Mouse (Mus musculus) activated CD4-positive, CD25-positive, alpha-beta regulatory T cell, adult 4 months (primary cell): Measurements from ENCODE around the gene Snapc1. TPM values are rescaled to one million over a fixed set of nuclear protein-coding genes. Genes with fewer than 3 reads are reported as not detected.

Experiments
- ATAC-seq: one replicate; pipeline ENCODE4 v1.8.0; 2017
- polyA plus RNA-seq, 2 experiments: library from polyadenylated mRNA; unstranded; fragments of 100-300 nt; shearing (Covaris generic); gene quantifications; one replicate each; pipeline ENCODE4 v1.2.1; 2017

Gene Snapc1
- polyA plus RNA-seq, 2 experiments from 2014 or later = 13.3 to 21.9 TPM

- no peak for ATAC-seq
Measured at GRCm38 (mm10) chr12:73996906-73997296, 32.6 kb downstream of the Snapc1 start.

GRCm38 (mm10) chr12:73997297-73998127, 33.2 kb downstream of the Snapc1 start, which contains the start of gene Syt16:
Gene Syt16, plus strand, starts transcription at chr12:73997661.
- ATAC-seq = no peak

GRCm38 (mm10) chr12:73998128-73998456, 33.8 kb downstream of the Snapc1 start:
- ATAC-seq = no peak

GRCm38 (mm10) chr12:74002449-74002848, 38.2 kb downstream of the Snapc1 start:
- no peak for ATAC-seq

GRCm38 (mm10) chr12:74009448-74009911, 45.2 kb downstream of the Snapc1 start:
- ATAC-seq = peak; percentile 57

- no peak for ATAC-seq
Measured at GRCm38 (mm10) chr12:74013739-74014138, 49.5 kb downstream of the Snapc1 start.

GRCm38 (mm10) chr12:74014739-74015270, 50.5 kb downstream of the Snapc1 start:
- no peak for ATAC-seq

GRCm38 (mm10) chr12:74015491-74015890, 51.2 kb downstream of the Snapc1 start:
- ATAC-seq = no peak

- no peak for ATAC-seq
Measured at GRCm38 (mm10) chr12:74023260-74023659, 59.0 kb downstream of the Snapc1 start.

- ATAC-seq = no peak
Measured at GRCm38 (mm10) chr12:74024912-74025311, 60.6 kb downstream of the Snapc1 start.

Other genes with a start within 250 kb of the Snapc1 start
- 10 to 100 TPM; 65.7 to 77.4 TPM for gene Hif1a, start 63.1 kb upstream of the Snapc1 start, polyA plus RNA-seq
- 10 to 100 TPM; 10.8 to 21.0 TPM for gene Gm49321, start 26.8 kb upstream of the Snapc1 start, polyA plus RNA-seq
- not detected for gene Syt16, start 33.2 kb downstream of the Snapc1 start, polyA plus RNA-seq